Mouse (Mus musculus) natural killer cell, adult 2 months (primary cell): ENCODE results near the gene Nfib.

Experiments used
- DNase-seq, 2 experiments: peaks; one replicate each; pipeline ENCODE4 v3.0.0; 2022; ENCODE audit warnings: low spot score in 2 of 2

The Nfib gene

GRCm38 (mm10) chr4:82690267-82690666, 15.3 kb downstream of the Nfib start:
- DNase-seq: no peak

- DNase-seq: no peak
Measured at GRCm38 (mm10) chr4:82686037-82686436, 19.5 kb downstream of the Nfib start.

GRCm38 (mm10) chr4:82684088-82684715, 21.3 kb downstream of the Nfib start:
- no peak for DNase-seq

- no peak for DNase-seq
Measured at GRCm38 (mm10) chr4:82683583-82683982, 22.0 kb downstream of the Nfib start.

- no peak for DNase-seq
Measured at GRCm38 (mm10) chr4:82676104-82676503, 29.4 kb downstream of the Nfib start.

GRCm38 (mm10) chr4:82667271-82667872, 38.2 kb downstream of the Nfib start:
- DNase-seq: no peak

GRCm38 (mm10) chr4:82664436-82664835, 41.1 kb downstream of the Nfib start:
- DNase-seq: no peak

GRCm38 (mm10) chr4:82663749-82664381, 41.7 kb downstream of the Nfib start:
- DNase-seq: no peak

GRCm38 (mm10) chr4:82662626-82663025, 42.9 kb downstream of the Nfib start:
- no peak for DNase-seq

GRCm38 (mm10) chr4:82662222-82662621, 43.3 kb downstream of the Nfib start:
- no peak for DNase-seq

GRCm38 (mm10) chr4:82661215-82661614, 44.3 kb downstream of the Nfib start:
- no peak for DNase-seq

- DNase-seq: no peak
Measured at GRCm38 (mm10) chr4:82645679-82646078, 59.9 kb downstream of the Nfib start.

GRCm38 (mm10) chr4:82644797-82645196, 60.8 kb downstream of the Nfib start:
- no peak for DNase-seq

- no peak for DNase-seq
Measured at GRCm38 (mm10) chr4:82643734-82644085, 61.8 kb downstream of the Nfib start.

GRCm38 (mm10) chr4:82643022-82643733, 62.4 kb downstream of the Nfib start:
- no peak for DNase-seq

- DNase-seq: no peak
Measured at GRCm38 (mm10) chr4:82641066-82641680, 64.4 kb downstream of the Nfib start.

GRCm38 (mm10) chr4:82638251-82638650, 67.3 kb downstream of the Nfib start:
- DNase-seq: no peak

- DNase-seq: no peak
Measured at GRCm38 (mm10) chr4:82637633-82638032, 67.9 kb downstream of the Nfib start.

- DNase-seq: no peak
Measured at GRCm38 (mm10) chr4:82636658-82637057, 68.9 kb downstream of the Nfib start.

- no peak for DNase-seq
Measured at GRCm38 (mm10) chr4:82635881-82636280, 69.7 kb downstream of the Nfib start.

GRCm38 (mm10) chr4:82635118-82635517, 70.4 kb downstream of the Nfib start:
- DNase-seq: no peak

GRCm38 (mm10) chr4:82634365-82634764, 71.2 kb downstream of the Nfib start:
- no peak for DNase-seq
